Mouse (Mus musculus) cerebellum, adult 8-10 months (tissue): ENCODE measurements around the gene Tas1r1.

Experiments
- DNase-seq: peaks from one replicate; pipeline ENCODE4 v3.0.0; 2022

The Tas1r1 gene

GRCm38 (mm10) chr4:151985886-151986285 is 52.5 kb downstream of the Tas1r1 start:
- DNase-seq: peak; percentile 52

GRCm38 (mm10) chr4:151983560-151983959 is 54.8 kb downstream of the Tas1r1 start:
- DNase-seq: no peak

GRCm38 (mm10) chr4:151983043-151983442 is 55.3 kb downstream of the Tas1r1 start:
- DNase-seq: no peak

- DNase-seq: peak; percentile 83
Observed at GRCm38 (mm10) chr4:151981363-151981762, 57.0 kb downstream of the Tas1r1 start.

GRCm38 (mm10) chr4:151980699-151981098 is 57.7 kb downstream of the Tas1r1 start:
- no peak for DNase-seq
